ENCODE assay signal across 11 mouse cellular contexts in genomic region chr2:70060359-70061345, GRCm38 (mm10). TPM values are rescaled to one million over a fixed set of nuclear protein-coding genes. Genes with fewer than 3 reads are reported as not detected.
A peak's percentile ranks its signal among the peaks of the same experiment; 100 is the strongest.
DNase-seq lines count a peak whose midpoint lies in the region; ATAC-seq and TF ChIP-seq lines count a peak whose summit lies in the region.
"Had no signal": no experiment of that assay in that cellular context is flagged by ENCODE, and none has a peak within 500 bp of the region (broad histone marks: within the 10 kb centered on the region; RNA-seq: fewer than 3 reads in every experiment).

No protein-coding gene starts in this region.

- no peaks in the 10 kb centered on the region for H3K9me3 ChIP-seq in forebrain, postnatal 0 days (ENCODE audit: low read length)
- no peaks in the 10 kb centered on the region for H3K9me3 ChIP-seq in midbrain, embryonic 10.5 days (replicated peaks)
- H3K9me3 ChIP-seq: limb, embryonic 12.5 days had no signal

- WGBS in forebrain, postnatal 0 days, result 31% methylated on average over 11 of the region's 11 CpGs
- 58% methylated on average over 11 of the region's 11 CpGs for WGBS in midbrain, embryonic 10.5 days

- H3K9ac ChIP-seq in forebrain, postnatal 0 days, result no peak overlapping the region
- H3K9ac ChIP-seq: limb, embryonic 12.5 days had no signal

- H3K4me1 ChIP-seq in forebrain, postnatal 0 days (ENCODE audit: insufficient read depth), result no peaks in the 10 kb centered on the region
- H3K4me1 ChIP-seq in midbrain, embryonic 10.5 days, result peaks cover 12% of the 10 kb centered on the region

- H3K36me3 ChIP-seq in forebrain, postnatal 0 days (ENCODE audit: insufficient read depth), result no peaks in the 10 kb centered on the region
- no peaks in the 10 kb centered on the region for H3K36me3 ChIP-seq in midbrain, embryonic 10.5 days
- H3K36me3 ChIP-seq: limb, embryonic 12.5 days had no signal

- ATAC-seq in forebrain, postnatal 0 days, result peak; percentile 77

- no peak for TF ChIP-seq CTCF in forebrain, postnatal 0 days (IDR thresholded peaks at IDR 0.05; ENCODE audit: low read depth)

- no peaks in the 10 kb centered on the region for H3K27me3 ChIP-seq in forebrain, postnatal 0 days (ENCODE audit: insufficient read depth, low read length)
- no peaks in the 10 kb centered on the region for H3K27me3 ChIP-seq in midbrain, embryonic 10.5 days (ENCODE audit: low read depth, poor library complexity, severe bottlenecking)
- H3K27me3 ChIP-seq: limb, embryonic 12.5 days had no signal

- H3K4me2 ChIP-seq in forebrain, postnatal 0 days (ENCODE audit: low read depth), result no peak overlapping the region
- H3K4me2 ChIP-seq: limb, embryonic 12.5 days had no signal

- intact Hi-C loops in heart, postnatal 10 days (cut with DNase I), result no loop called here

- no peak overlapping the region for H3K4me3 ChIP-seq in forebrain, postnatal 0 days (ENCODE audit: low read depth, low read length)
- H3K4me3 ChIP-seq in midbrain, embryonic 10.5 days, result no peak overlapping the region
- H3K4me3 ChIP-seq: limb, embryonic 12.5 days had no signal

- peak; percentile 43 to 51 for DNase-seq in right cerebral cortex, adult 2 months (ENCODE audit: low spot score in 2 of 2)
- DNase-seq in right cerebral cortex, postnatal 4 days, result no peak
- DNase-seq in forebrain, postnatal 0 days, result peak; percentile 63
- DNase-seq in midbrain, embryonic 10.5 days (ENCODE audit: low spot score), result peak; percentile 21
- no peak for DNase-seq in adrenal gland, adult 18-20 months (ENCODE audit: low spot score in 2 of 2)
- DNase-seq in cerebellum, postnatal 25 days, result no peak
- no peak for DNase-seq in heart, postnatal 10 days
- DNase-seq: cerebellum, postnatal 36 days; heart, adult 18-20 months; lung, adult 18-20 months had no signal

- H3K27ac ChIP-seq in forebrain, postnatal 0 days (ENCODE audit: low read depth, low read length), result peak overlapping the region; percentile 54
- no peak overlapping the region for H3K27ac ChIP-seq in midbrain, embryonic 10.5 days (replicated peaks)
- H3K27ac ChIP-seq: limb, embryonic 12.5 days had no signal

RNA-seq across cellular contexts. Expression of gene Myo3b, which starts 21.7 kb away (rescaled TPM):
- total RNA-seq in forebrain, postnatal 0 days (2014; rRNA removed), result 2.0 and 3.0 TPM in 2 replicates
- polyA plus RNA-seq in forebrain, postnatal 0 days (2015; fragmentation: Nextera tagmentation; extraction: Ambion mirVana), result 0.31 and 0.36 TPM in 2 replicates
- polyA plus RNA-seq in midbrain, embryonic 10.5 days (2016; fragmentation: Nextera tagmentation; extraction: Ambion mirVana), result not detected in 2 replicates
- not detected for total RNA-seq in adrenal gland, adult 18-20 months (2021)
- total RNA-seq in heart, postnatal 10 days (2021), result under 1 TPM in 1 of 2 experiments, not detected in 1; 0.12 TPM
- polyA plus RNA-seq: limb, embryonic 12.5 days had no signal

Comparison
In these comparisons a context has a peak if more than half of its experiments do, and no peak if none do; other contexts are left out.
1. DNase-seq: peak in right cerebral cortex, adult 2 months (2 of 2), forebrain, postnatal 0 days (single experiment) and midbrain, embryonic 10.5 days (single experiment); none in right cerebral cortex, postnatal 4 days (single experiment), adrenal gland, adult 18-20 months (0 of 2), cerebellum, postnatal 25 days (0 of 2) and heart, postnatal 10 days (0 of 2).